Mouse (Mus musculus) liver, embryonic 15.5 days (tissue): ENCODE data around the gene Rapgef3. TPM values are rescaled to one million over a fixed set of nuclear protein-coding genes. Genes with fewer than 3 reads are reported as not detected.

Experiments
- polyA plus RNA-seq: library from polyadenylated mRNA; unstranded; fragments of >200 nt; fragmentation: Nextera tagmentation; extraction: Ambion mirVana; gene quantifications from 2 replicates; pipeline ENCODE4 v1.2.1, GENCODE M21; 2015

Gene Rapgef3
- polyA plus RNA-seq, 1 experiment from 2014 or later, result 2.1 TPM

Other genes with a start within 250 kb of the Rapgef3 start
- 6.5 and 6.9 TPM in 2 replicates for gene Rpap3, start 62.1 kb downstream of the Rapgef3 start, polyA plus RNA-seq
- gene Endou, start 36.6 kb downstream of the Rapgef3 start, polyA plus RNA-seq, result 0.10 and 0.18 TPM in 2 replicates
- gene Slc48a1, start 10.5 kb upstream of the Rapgef3 start, polyA plus RNA-seq, result 101 and 106 TPM in 2 replicates
- gene Hdac7, start 76.5 kb upstream of the Rapgef3 start, polyA plus RNA-seq, result 5.7 and 6.5 TPM in 2 replicates
- 0.14 and 0.15 TPM in 2 replicates for gene Vdr, start 142.7 kb upstream of the Rapgef3 start, polyA plus RNA-seq
- 14.2 and 15.8 TPM in 2 replicates for gene Tmem106c, start 196.2 kb upstream of the Rapgef3 start, polyA plus RNA-seq
- gene Col2a1, start 236.7 kb upstream of the Rapgef3 start, polyA plus RNA-seq, result 0.48 and 5.3 TPM in 2 replicates